Mouse (Mus musculus): ENCODE results near the gene Pttg1ip. TPM values are rescaled to one million over a fixed set of nuclear protein-coding genes. Genes with fewer than 3 reads are reported as not detected.

The Pttg1ip gene
- polyA plus RNA-seq, 1 experiment from 2014 or later, result 71.0 TPM

DNA sequence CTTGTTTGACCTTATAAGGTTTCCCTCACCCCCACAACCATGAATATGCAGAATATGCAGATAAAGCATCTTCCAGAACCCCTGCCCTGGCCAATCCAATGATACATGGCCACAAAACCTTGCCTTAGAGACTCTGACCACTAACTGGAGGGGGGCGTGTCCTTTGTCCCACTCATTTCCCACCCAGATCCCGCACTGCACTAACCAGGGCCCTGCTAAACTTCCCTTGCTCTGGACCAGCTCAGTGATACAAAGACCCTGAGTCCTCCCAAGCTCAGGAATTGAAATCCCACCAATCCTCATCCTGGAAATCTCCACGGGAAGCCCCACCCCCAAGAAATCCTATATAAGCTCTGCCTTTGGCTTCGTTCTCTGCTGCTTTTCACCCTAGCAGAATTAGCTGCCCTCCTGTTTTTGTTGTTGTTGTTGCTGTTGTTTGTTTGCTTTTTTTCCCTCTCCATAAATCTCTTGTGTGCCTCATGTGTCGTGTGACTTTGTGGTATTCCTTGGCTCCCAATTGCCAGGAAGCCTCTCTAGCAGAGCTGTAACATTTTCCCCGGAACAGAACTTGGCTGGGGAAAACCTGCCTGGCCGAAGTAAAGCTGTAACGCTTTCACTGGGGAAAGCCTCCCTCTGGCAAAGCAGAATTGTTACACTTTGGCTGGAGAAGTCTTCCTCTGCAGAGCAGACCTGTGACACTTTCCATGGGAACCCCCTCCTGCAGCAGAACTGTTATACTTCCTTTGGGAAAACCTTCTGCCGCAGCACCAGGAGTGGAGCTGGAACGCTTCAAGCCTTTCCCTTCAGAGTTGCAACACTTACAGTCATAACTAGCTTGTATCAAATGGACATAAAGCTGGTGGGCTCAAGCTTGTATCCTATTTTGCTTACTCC is 1.2 kb upstream of the Pttg1ip start:
- Histone ChIP-seq H3K36me3 (replicated peaks) (no peaks in the 10 kb centered on the region), H3K4me3 (no peak overlapping the region; the same call in 1 of the 2 replicates), H3K9me3 (no peaks in the 10 kb centered on the region), H3K27ac (replicated peaks) (no peak overlapping the region; the same call in 1 of the 2 replicates), H3K4me1 (peaks cover 34% of the 10 kb centered on the region), H3K27me3 (replicated peaks; ENCODE audit: low read depth, poor library complexity, severe bottlenecking) (no peaks in the 10 kb centered on the region)
- DNase-seq (ENCODE audit: low spot score), result no peak
- WGBS, result 62% methylated on average over 10 of the region's 10 CpGs

DNA sequence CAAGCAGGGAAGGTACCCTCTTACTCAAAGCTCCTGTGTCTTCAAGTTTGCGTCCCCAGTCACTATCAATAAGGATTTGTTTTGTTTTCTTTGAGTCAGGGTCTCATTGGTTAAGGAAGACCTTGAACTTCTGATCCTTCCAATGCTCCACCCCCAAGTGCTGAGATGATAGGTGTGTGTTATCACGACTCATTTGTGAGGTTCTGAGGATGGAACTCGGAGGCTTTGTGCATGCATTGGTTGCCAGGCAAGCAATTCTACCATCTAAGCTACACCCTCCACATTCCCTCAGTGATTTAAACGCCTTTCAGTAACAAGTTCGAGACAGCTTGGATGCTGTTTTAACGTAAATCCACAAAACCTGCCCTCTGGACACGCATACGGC is 505 bp upstream of the Pttg1ip start:
- H3K36me3 ChIP-seq (replicated peaks), result peaks cover 5% of the 10 kb centered on the region; the same call in 1 of the 2 replicates
- DNase-seq (ENCODE audit: low spot score), result no peak
- H3K27ac ChIP-seq (replicated peaks), result peak overlapping the region; percentile 92
- no peaks in the 10 kb centered on the region for H3K9me3 ChIP-seq
- 12% methylated on average over 8 of the region's 8 CpGs for WGBS
- H3K4me1 ChIP-seq, result peaks cover 34% of the 10 kb centered on the region
- no peaks in the 10 kb centered on the region for H3K27me3 ChIP-seq (replicated peaks; ENCODE audit: low read depth, poor library complexity, severe bottlenecking)
- H3K4me3 ChIP-seq, result peak overlapping the region; percentile 75

DNA sequence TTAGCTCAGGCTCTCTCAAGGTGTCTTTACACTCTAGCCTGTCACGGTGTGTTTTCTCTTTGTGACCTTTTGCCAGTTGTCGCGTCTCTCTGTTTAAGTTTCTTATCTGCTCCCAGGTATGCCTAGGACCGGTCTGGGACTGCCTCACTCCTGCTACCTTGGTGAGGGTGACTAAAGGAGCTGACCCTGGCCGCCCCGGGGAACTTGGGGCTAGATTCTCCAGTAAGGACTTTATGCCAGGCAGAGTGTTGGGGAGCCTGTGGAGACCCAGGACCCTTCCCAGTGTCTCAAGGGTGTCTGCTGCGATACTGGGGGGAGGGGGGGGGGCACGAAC is 732 bp downstream of the Pttg1ip start:
- Histone ChIP-seq H3K9me3 (no peaks in the 10 kb centered on the region), H3K27ac (replicated peaks) (peak overlapping the region; percentile 92), H3K27me3 (replicated peaks; ENCODE audit: low read depth, poor library complexity, severe bottlenecking) (no peaks in the 10 kb centered on the region), H3K4me3 (peak overlapping the region; percentile 75), H3K36me3 (replicated peaks) (peaks cover 12% of the 10 kb centered on the region), H3K4me1 (peaks cover 37% of the 10 kb centered on the region)
- DNase-seq (ENCODE audit: low spot score), result no peak
- WGBS, result 12% methylated on average over 8 of the region's 8 CpGs

DNA sequence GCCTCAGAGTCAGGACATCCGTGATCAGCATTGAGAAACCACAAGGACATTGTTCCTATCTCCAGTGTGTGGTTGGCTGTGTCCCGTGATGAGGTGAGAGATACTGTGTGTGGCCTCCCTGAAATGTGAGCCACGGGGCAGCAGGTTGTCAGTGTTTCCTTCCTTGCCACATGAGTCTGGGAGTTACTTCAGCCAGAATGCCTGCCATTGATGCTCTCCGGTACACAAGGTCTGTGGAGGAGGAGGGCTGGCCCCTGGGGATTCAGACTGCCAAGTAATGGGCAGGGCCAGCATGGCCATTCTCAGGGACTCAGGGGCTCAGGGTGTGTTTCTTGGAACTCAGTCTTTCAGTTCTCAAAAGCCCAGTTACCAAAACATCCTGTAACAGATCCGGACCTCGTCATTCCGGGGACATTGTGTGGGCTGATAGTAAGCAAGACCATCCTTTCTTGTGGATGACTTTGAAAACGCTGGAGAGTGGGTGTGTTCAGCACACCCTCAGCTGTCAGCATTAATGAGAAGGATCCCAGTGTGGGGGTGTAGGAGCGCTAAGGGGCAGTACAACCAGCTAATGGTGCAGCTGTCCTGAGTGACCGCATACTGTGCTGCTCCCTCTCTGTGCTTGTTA is 2.4 kb downstream of the Pttg1ip start:
- Histone ChIP-seq H3K27me3 (replicated peaks; ENCODE audit: low read depth, poor library complexity, severe bottlenecking) (no peaks in the 10 kb centered on the region), H3K4me3 (no peak overlapping the region), H3K27ac (replicated peaks) (no peak overlapping the region), H3K9me3 (no peaks in the 10 kb centered on the region), H3K4me1 (peaks cover 37% of the 10 kb centered on the region), H3K36me3 (replicated peaks) (peaks cover 29% of the 10 kb centered on the region)
- no peak for DNase-seq (ENCODE audit: low spot score)
- 77% methylated on average over 10 of the region's 10 CpGs for WGBS

GRCm38 (mm10) chr10:77586637-77587036 is 5.1 kb downstream of the Pttg1ip start:
- DNase-seq (ENCODE audit: low spot score), result no peak
- Histone ChIP-seq H3K27ac (replicated peaks) (no peak overlapping the region), H3K27me3 (replicated peaks; ENCODE audit: low read depth, poor library complexity, severe bottlenecking) (no peaks in the 10 kb centered on the region), H3K4me3 (no peak overlapping the region), H3K36me3 (replicated peaks) (peaks cover 53% of the 10 kb centered on the region), H3K4me1 (peaks cover 26% of the 10 kb centered on the region), H3K9me3 (no peaks in the 10 kb centered on the region)
- WGBS, result 87% methylated on average over 3 of the region's 3 CpGs

DNA sequence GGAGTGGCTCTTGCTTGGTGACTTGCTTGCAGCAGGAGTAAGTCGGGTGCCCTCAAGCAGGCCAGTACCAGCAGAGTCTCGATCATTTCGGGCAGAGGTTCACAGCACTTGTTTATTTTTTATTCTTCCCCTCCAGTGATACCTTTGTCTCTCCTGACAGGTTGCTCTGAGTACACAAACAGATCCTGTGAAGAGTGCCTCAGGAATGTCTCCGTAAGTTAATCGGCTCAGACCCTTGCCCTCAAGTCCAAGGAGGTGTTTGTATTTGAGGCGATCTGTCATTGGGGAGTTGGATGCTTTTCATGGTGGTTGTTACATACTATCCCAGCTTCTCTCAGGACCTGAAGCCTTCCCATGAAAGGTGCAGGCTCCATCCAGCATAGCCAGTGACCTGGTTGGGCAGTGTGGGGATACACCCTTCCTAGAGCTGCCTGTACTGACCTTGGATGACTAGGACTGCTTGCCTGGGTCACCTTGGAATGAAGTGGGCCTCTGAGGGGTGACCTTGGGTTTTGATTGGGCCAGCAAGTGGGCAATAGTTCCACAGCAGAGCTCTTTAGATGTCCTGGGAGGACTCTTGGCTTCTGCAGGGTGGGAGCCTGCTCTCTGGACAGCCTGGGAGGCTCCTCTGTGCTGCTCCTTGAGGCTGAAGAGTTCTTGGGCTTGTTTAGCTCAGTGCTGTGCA is 5.7 kb downstream of the Pttg1ip start:
- Histone ChIP-seq H3K4me1 (peaks cover 22% of the 10 kb centered on the region), H3K9me3 (no peaks in the 10 kb centered on the region), H3K27ac (replicated peaks) (no peak overlapping the region; the same call in 1 of the 2 replicates), H3K27me3 (replicated peaks; ENCODE audit: low read depth, poor library complexity, severe bottlenecking) (no peaks in the 10 kb centered on the region), H3K36me3 (replicated peaks) (peaks cover 59% of the 10 kb centered on the region), H3K4me3 (no peak overlapping the region)
- 88% methylated on average over 6 of the region's 6 CpGs for WGBS
- DNase-seq (ENCODE audit: low spot score), result no peak

GRCm38 (mm10) chr10:77588036-77588435 is 6.5 kb downstream of the Pttg1ip start:
- Histone ChIP-seq H3K27ac (replicated peaks) (no peak overlapping the region), H3K27me3 (replicated peaks; ENCODE audit: low read depth, poor library complexity, severe bottlenecking) (no peaks in the 10 kb centered on the region), H3K36me3 (replicated peaks) (peaks cover 67% of the 10 kb centered on the region), H3K4me3 (no peak overlapping the region), H3K9me3 (no peaks in the 10 kb centered on the region), H3K4me1 (peaks cover 14% of the 10 kb centered on the region)
- DNase-seq (ENCODE audit: low spot score), result no peak
- 85% methylated on average over 2 of the region's 2 CpGs for WGBS

DNA sequence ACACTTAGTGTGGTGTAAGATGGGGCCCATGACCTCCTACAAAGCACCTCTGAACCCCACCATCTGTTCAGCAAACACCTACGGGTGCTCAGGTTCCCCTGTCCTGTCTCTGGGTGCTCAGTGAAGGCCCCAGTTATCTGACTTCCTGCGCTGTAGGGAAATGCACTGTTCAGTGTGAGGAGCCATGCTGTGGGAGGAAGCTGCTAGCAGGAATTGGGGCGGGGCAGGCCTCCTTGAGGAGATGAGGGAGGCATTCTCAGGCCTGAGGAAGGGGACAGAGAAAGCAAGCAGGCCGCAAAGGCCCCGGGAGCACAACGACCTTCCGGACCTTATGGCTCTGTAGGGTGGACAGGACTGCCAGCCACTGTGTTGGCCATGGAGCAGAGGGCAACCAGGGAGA is 7.6 kb downstream of the Pttg1ip start:
- H3K4me3 ChIP-seq, result no peak overlapping the region
- no peaks in the 10 kb centered on the region for H3K9me3 ChIP-seq
- WGBS, result 81% methylated on average over 7 of the region's 7 CpGs
- H3K27me3 ChIP-seq (replicated peaks; ENCODE audit: low read depth, poor library complexity, severe bottlenecking), result no peaks in the 10 kb centered on the region
- H3K27ac ChIP-seq (replicated peaks), result no peak overlapping the region
- H3K36me3 ChIP-seq (replicated peaks), result peaks cover 78% of the 10 kb centered on the region
- DNase-seq (ENCODE audit: low spot score), result no peak
- H3K4me1 ChIP-seq, result peaks cover 3% of the 10 kb centered on the region

GRCm38 (mm10) chr10:77589749-77590148 is 8.2 kb downstream of the Pttg1ip start:
- Histone ChIP-seq H3K4me3 (no peak overlapping the region), H3K36me3 (replicated peaks) (peaks cover 84% of the 10 kb centered on the region), H3K27ac (replicated peaks) (no peak overlapping the region), H3K4me1 (peaks cover 2% of the 10 kb centered on the region; the same call in 1 of the 2 replicates), H3K9me3 (no peaks in the 10 kb centered on the region), H3K27me3 (replicated peaks; ENCODE audit: low read depth, poor library complexity, severe bottlenecking) (no peaks in the 10 kb centered on the region)
- WGBS, result 90% methylated on average over 8 of the region's 8 CpGs
- no peak for DNase-seq (ENCODE audit: low spot score)

GRCm38 (mm10) chr10:77590812-77591211 is 9.3 kb downstream of the Pttg1ip start:
- Histone ChIP-seq H3K27ac (replicated peaks) (no peak overlapping the region), H3K27me3 (replicated peaks; ENCODE audit: low read depth, poor library complexity, severe bottlenecking) (no peaks in the 10 kb centered on the region), H3K36me3 (replicated peaks) (peaks cover 90% of the 10 kb centered on the region), H3K9me3 (no peaks in the 10 kb centered on the region), H3K4me3 (no peak overlapping the region), H3K4me1 (peaks cover 2% of the 10 kb centered on the region; the same call in 1 of the 2 replicates)
- DNase-seq (ENCODE audit: low spot score), result peak; percentile 73
- WGBS, result 45% methylated on average over 6 of the region's 6 CpGs

GRCm38 (mm10) chr10:77591546-77591945 is 10.0 kb downstream of the Pttg1ip start:
- no peak overlapping the region for H3K27ac ChIP-seq (replicated peaks)
- 85% methylated on average over 6 of the region's 6 CpGs for WGBS
- no peaks in the 10 kb centered on the region for H3K27me3 ChIP-seq (replicated peaks; ENCODE audit: low read depth, poor library complexity, severe bottlenecking)
- H3K4me3 ChIP-seq, result no peak overlapping the region
- H3K4me1 ChIP-seq, result peaks cover 2% of the 10 kb centered on the region; the same call in 1 of the 2 replicates
- H3K9me3 ChIP-seq, result no peaks in the 10 kb centered on the region
- H3K36me3 ChIP-seq (replicated peaks), result peaks cover 97% of the 10 kb centered on the region
- DNase-seq (ENCODE audit: low spot score), result no peak

DNA sequence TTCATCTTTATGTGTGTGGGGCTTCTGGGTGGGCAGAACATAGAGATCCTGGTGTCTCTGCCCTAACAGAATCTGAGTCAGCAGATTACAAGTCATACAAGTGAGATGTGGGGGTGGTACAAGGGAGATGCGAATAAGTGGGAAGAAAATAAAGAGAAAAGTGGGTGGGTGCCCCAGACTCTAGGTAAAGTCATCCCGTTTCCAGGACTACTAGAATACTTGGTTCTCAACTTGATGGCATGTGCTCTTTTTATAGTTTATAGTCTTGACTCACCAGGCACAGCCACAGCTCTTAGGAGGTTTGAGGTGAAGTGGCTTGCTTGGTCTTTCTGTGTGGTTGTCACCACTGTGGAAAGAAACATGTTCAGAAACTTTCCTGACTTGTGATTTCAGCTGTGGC is 14.5 kb downstream of the Pttg1ip start:
- WGBS, result 93% methylated on average over 2 of the region's 2 CpGs
- Histone ChIP-seq H3K27me3 (replicated peaks; ENCODE audit: low read depth, poor library complexity, severe bottlenecking) (no peaks in the 10 kb centered on the region), H3K9me3 (no peaks in the 10 kb centered on the region), H3K27ac (replicated peaks) (no peak overlapping the region), H3K36me3 (replicated peaks) (peaks cover 83% of the 10 kb centered on the region), H3K4me1 (no peaks in the 10 kb centered on the region), H3K4me3 (no peak overlapping the region)
- no peak for DNase-seq (ENCODE audit: low spot score)

Data from embryonic facial prominence, embryonic 10.5 days (tissue).